9 mouse cellular contexts compared by ENCODE assay signal in genomic region chr2:167930975-167931374, GRCm38 (mm10). TPM values are rescaled to one million over a fixed set of nuclear protein-coding genes. Genes with fewer than 3 reads are reported as not detected.
DNase-seq lines count a peak whose midpoint lies in the region; ATAC-seq and TF ChIP-seq lines count a peak whose summit lies in the region.
"Had no signal": no experiment of that assay in that cellular context is flagged by ENCODE, and none has a peak within 500 bp of the region (broad histone marks: within the 10 kb centered on the region; RNA-seq: fewer than 3 reads in every experiment).

No protein-coding gene starts in this region.

- H3K4me1 ChIP-seq in heart, adult 2 months (ENCODE audit: control insufficient read depth, insufficient read depth, low read length): peaks cover 7% of the 10 kb centered on the region
- H3K4me1 ChIP-seq in midbrain, embryonic 10.5 days: peaks cover 31% of the 10 kb centered on the region
- H3K4me1 ChIP-seq in midbrain, embryonic 16.5 days (ENCODE audit: control insufficient read depth, insufficient read depth, low read length): peaks cover 23% of the 10 kb centered on the region
- H3K4me1 ChIP-seq in intestine, embryonic 14.5 days (replicated peaks; ENCODE audit: control insufficient read depth, insufficient read depth, low read length): peaks cover 19% of the 10 kb centered on the region
- peaks cover 11% of the 10 kb centered on the region for H3K4me1 ChIP-seq in stomach, embryonic 14.5 days (ENCODE audit: control insufficient read depth, insufficient read depth, low read length)

- H3K9me3 ChIP-seq in midbrain, embryonic 10.5 days (replicated peaks): no peaks in the 10 kb centered on the region
- no peaks in the 10 kb centered on the region for H3K9me3 ChIP-seq in midbrain, embryonic 16.5 days (replicated peaks; ENCODE audit: control insufficient read depth, low read length, poor library complexity, severe bottlenecking)
- H3K9me3 ChIP-seq in intestine, embryonic 14.5 days (ENCODE audit: control insufficient read depth, low read length): no peaks in the 10 kb centered on the region
- no peaks in the 10 kb centered on the region for H3K9me3 ChIP-seq in stomach, embryonic 14.5 days (ENCODE audit: control insufficient read depth, low read depth, low read length)

- TF ChIP-seq POLR2A in heart, adult 2 months (IDR thresholded peaks at IDR 0.05; ENCODE audit: insufficient read depth, low read depth, low read length): no peak

- 94% methylated on average over 3 of the region's 3 CpGs for WGBS in heart, adult 2 months
- 91% methylated on average over 3 of the region's 3 CpGs for WGBS in midbrain, embryonic 10.5 days
- WGBS in midbrain, embryonic 16.5 days: 93% methylated on average over 3 of the region's 3 CpGs
- 96% methylated on average over 3 of the region's 3 CpGs for WGBS in intestine, embryonic 14.5 days
- 95% methylated on average over 3 of the region's 3 CpGs for WGBS in stomach, embryonic 14.5 days

- no peak for TF ChIP-seq EP300 in heart, adult 2 months (IDR thresholded peaks at IDR 0.05; ENCODE audit: insufficient read depth, low read depth, low read length)

- H3K79me2 ChIP-seq in heart, adult 2 months (replicated peaks; ENCODE audit: control insufficient read depth, insufficient read depth, low read length): peaks cover 8% of the 10 kb centered on the region

- peaks cover 6% of the 10 kb centered on the region for H3K36me3 ChIP-seq in heart, adult 2 months (ENCODE audit: control insufficient read depth, insufficient read depth, low read length)
- H3K36me3 ChIP-seq in midbrain, embryonic 10.5 days: peaks cover 4% of the 10 kb centered on the region; the same call in 1 of the 2 replicates
- H3K36me3 ChIP-seq in midbrain, embryonic 16.5 days (ENCODE audit: control insufficient read depth, insufficient read depth, low read length): no peaks in the 10 kb centered on the region
- H3K36me3 ChIP-seq in intestine, embryonic 14.5 days (ENCODE audit: control insufficient read depth, insufficient read depth, low read length): no peaks in the 10 kb centered on the region
- no peaks in the 10 kb centered on the region for H3K36me3 ChIP-seq in stomach, embryonic 14.5 days (ENCODE audit: control insufficient read depth, insufficient read depth, low read length)

- no peak overlapping the region for H3K4me3 ChIP-seq in heart, adult 2 months
- H3K4me3 ChIP-seq in midbrain, embryonic 10.5 days: peak overlapping the region; percentile 96
- no peak overlapping the region for H3K4me3 ChIP-seq in midbrain, embryonic 16.5 days (ENCODE audit: low read depth, low read length)
- H3K4me3 ChIP-seq in intestine, embryonic 14.5 days (ENCODE audit: low read depth, low read length): peak overlapping the region; percentile 74; the same call in 1 of the 2 replicates
- H3K4me3 ChIP-seq in stomach, embryonic 14.5 days (ENCODE audit: low read depth, low read length): peak overlapping the region; percentile 74

- H3K27ac ChIP-seq in heart, adult 2 months: peak overlapping the region; percentile 93; the same call in 1 of the 2 replicates
- H3K27ac ChIP-seq in midbrain, embryonic 10.5 days (replicated peaks): peak overlapping the region; percentile 91
- no peak overlapping the region for H3K27ac ChIP-seq in midbrain, embryonic 16.5 days (ENCODE audit: low read length)
- peak overlapping the region; percentile 74; the same call in 1 of the 2 replicates for H3K27ac ChIP-seq in intestine, embryonic 14.5 days (ENCODE audit: low read depth)
- no peak overlapping the region for H3K27ac ChIP-seq in stomach, embryonic 14.5 days (ENCODE audit: low read length)

- no peak overlapping the region for H3K4me2 ChIP-seq in midbrain, embryonic 16.5 days (ENCODE audit: low read length)
- peak overlapping the region; percentile 73 for H3K4me2 ChIP-seq in intestine, embryonic 14.5 days (ENCODE audit: low read length)
- H3K4me2 ChIP-seq in stomach, embryonic 14.5 days (replicated peaks; ENCODE audit: low read depth, low read length): peak overlapping the region; percentile 93; the same call in 1 of the 2 replicates

- no peak for ATAC-seq in midbrain, embryonic 16.5 days
- no peak for ATAC-seq in intestine, embryonic 14.5 days (replicated peaks; ENCODE audit: low FRiP score, low TSS enrichment, low read depth)
- ATAC-seq in stomach, embryonic 14.5 days (ENCODE audit: insufficient number of reproducible peaks, insufficient read depth, low FRiP score, low read depth): no peak

- H3K27me3 ChIP-seq in heart, adult 2 months (ENCODE audit: control insufficient read depth, insufficient read depth, low read length): no peaks in the 10 kb centered on the region
- no peaks in the 10 kb centered on the region for H3K27me3 ChIP-seq in midbrain, embryonic 10.5 days (ENCODE audit: low read depth, poor library complexity, severe bottlenecking)
- H3K27me3 ChIP-seq in midbrain, embryonic 16.5 days (ENCODE audit: control insufficient read depth, insufficient read depth, low read depth, low read length): no peaks in the 10 kb centered on the region
- H3K27me3 ChIP-seq in intestine, embryonic 14.5 days (replicated peaks; ENCODE audit: control insufficient read depth, insufficient read depth, low read length): no peaks in the 10 kb centered on the region
- no peaks in the 10 kb centered on the region for H3K27me3 ChIP-seq in stomach, embryonic 14.5 days (ENCODE audit: control insufficient read depth, insufficient read depth, low read length)

- DNase-seq in heart, adult 2 months: no peak
- DNase-seq in heart, adult 18-20 months: no peak
- DNase-seq in midbrain, embryonic 10.5 days (ENCODE audit: low spot score): no peak
- DNase-seq in intestine, embryonic 14.5 days (ENCODE audit: low spot score): no peak
- no peak for DNase-seq in frontal cortex, postnatal 36 days (ENCODE audit: low spot score in 2 of 2)
- no peak for DNase-seq in layer of hippocampus, postnatal 14 days (ENCODE audit: low spot score in 2 of 2)
- DNase-seq: kidney, adult 11 months had no signal

- TF ChIP-seq CTCF in heart, adult 2 months (IDR thresholded peaks at IDR 0.05): no peak

- intact Hi-C loops in heart, adult 2 months (cut with DNase I): no loop called here

- no peak overlapping the region for H3K9ac ChIP-seq in heart, adult 2 months (ENCODE audit: low read depth, low read length)
- H3K9ac ChIP-seq in midbrain, embryonic 16.5 days (ENCODE audit: low read depth, low read length): no peak overlapping the region
- H3K9ac ChIP-seq in intestine, embryonic 14.5 days (ENCODE audit: low read length): no peak overlapping the region
- H3K9ac ChIP-seq in stomach, embryonic 14.5 days (replicated peaks; ENCODE audit: low read depth, low read length): peak overlapping the region; percentile 87; the same call in 1 of the 2 replicates

RNA-seq across cellular contexts. Expression of gene Ptpn1, which starts 0.9 kb away (rescaled TPM):
- 10 to 100 TPM; 21.4 to 23.2 TPM for total RNA-seq in heart, adult 2 months (2021)
- polyA plus RNA-seq in heart, adult 2 months (2012; rRNA removed): 15.7 and 17.6 TPM in 2 replicates
- total RNA-seq in heart, adult 18-20 months (2021): 10 to 100 TPM; 16.4 to 19.8 TPM
- 79.2 and 79.8 TPM in 2 replicates for polyA plus RNA-seq in midbrain, embryonic 10.5 days (2016; fragmentation: Nextera tagmentation; extraction: Ambion mirVana)
- polyA plus RNA-seq in midbrain, embryonic 16.5 days (2015; fragmentation: Nextera tagmentation; extraction: Ambion mirVana): 79.8 and 86.0 TPM in 2 replicates
- polyA plus RNA-seq in intestine, embryonic 14.5 days (2014; fragmentation: Nextera tagmentation; extraction: Ambion mirVana): 42.6 and 47.8 TPM in 2 replicates
- 41.0 and 42.7 TPM in 2 replicates for polyA plus RNA-seq in stomach, embryonic 14.5 days (2014; fragmentation: Nextera tagmentation; extraction: Ambion mirVana)
- 10 to 100 TPM; 65.4 to 67.7 TPM for total RNA-seq in layer of hippocampus, postnatal 14 days (2021)

Comparison
In these comparisons a context has a peak if more than half of its experiments do, and no peak if none do; other contexts are left out.
1. H3K27ac ChIP-seq: peak in heart, adult 2 months (single experiment), midbrain, embryonic 10.5 days (single experiment) and intestine, embryonic 14.5 days (single experiment); none in midbrain, embryonic 16.5 days (single experiment) and stomach, embryonic 14.5 days (single experiment).
2. H3K4me3 ChIP-seq: peak in midbrain, embryonic 10.5 days (single experiment), intestine, embryonic 14.5 days (single experiment) and stomach, embryonic 14.5 days (single experiment); none in heart, adult 2 months (single experiment) and midbrain, embryonic 16.5 days (single experiment).